ENCODE assay signal across 23 mouse cellular contexts in genomic region chr12:53802381-53802780, GRCm38 (mm10).
DNase-seq lines count a peak whose midpoint lies in the region; ATAC-seq and TF ChIP-seq lines count a peak whose summit lies in the region.
"Had no signal": no experiment of that assay in that cellular context is flagged by ENCODE, and none has a peak within 500 bp of the region (broad histone marks: within the 10 kb centered on the region; RNA-seq: fewer than 3 reads in every experiment).

No protein-coding gene starts in this region.

- no peak overlapping the region for H3K4me3 ChIP-seq in embryonic facial prominence, embryonic 11.5 days (ENCODE audit: low read depth, low read length)
- H3K4me3 ChIP-seq in embryonic facial prominence, embryonic 10.5 days, result no peak overlapping the region
- H3K4me3 ChIP-seq in midbrain, embryonic 13.5 days (replicated peaks), result no peak overlapping the region
- H3K4me3 ChIP-seq in midbrain, embryonic 15.5 days, result no peak overlapping the region
- H3K4me3 ChIP-seq: embryonic facial prominence, embryonic 15.5 days; heart, adult 2 months; hindbrain, embryonic 13.5 days had no signal

- H3K27ac ChIP-seq in embryonic facial prominence, embryonic 11.5 days (replicated peaks; ENCODE audit: low read depth, low read length), result no peak overlapping the region
- H3K27ac ChIP-seq in embryonic facial prominence, embryonic 10.5 days (replicated peaks), result no peak overlapping the region
- 0 out of 2 replicates have a peak overlapping the region, but pooled peaks have one; percentile 19 for H3K27ac ChIP-seq in midbrain, embryonic 13.5 days
- H3K27ac ChIP-seq in midbrain, embryonic 15.5 days, result no peak overlapping the region
- H3K27ac ChIP-seq: heart, adult 2 months; hindbrain, embryonic 13.5 days; hindbrain, postnatal 0 days had no signal

- WGBS in embryonic facial prominence, embryonic 11.5 days, result 28% methylated on average over 7 of the region's 7 CpGs
- 39% methylated on average over 7 of the region's 7 CpGs for WGBS in embryonic facial prominence, embryonic 10.5 days
- whole genome bisulfite sequencing in midbrain, embryonic 13.5 days, result 45% methylated on average over 7 of the region's 7 CpGs
- 34% methylated on average over 7 of the region's 7 CpGs for WGBS in midbrain, embryonic 15.5 days

- no peak for TF ChIP-seq CTCF in brain, embryonic 14.5 days (IDR thresholded peaks at IDR 0.05; ENCODE audit: borderline replicate concordance, extremely low read depth, insufficient read depth, insufficient read length)

- H3K4me1 ChIP-seq in embryonic facial prominence, embryonic 11.5 days (ENCODE audit: control insufficient read depth, insufficient read depth, low read length), result peaks cover 2% of the 10 kb centered on the region; the same call in 1 of the 2 replicates
- peaks cover 15% of the 10 kb centered on the region for H3K4me1 ChIP-seq in embryonic facial prominence, embryonic 10.5 days
- H3K4me1 ChIP-seq in midbrain, embryonic 13.5 days (replicated peaks), result peaks cover 17% of the 10 kb centered on the region
- H3K4me1 ChIP-seq in midbrain, embryonic 15.5 days, result peaks cover 9% of the 10 kb centered on the region

- H3K36me3 ChIP-seq in embryonic facial prominence, embryonic 11.5 days (replicated peaks; ENCODE audit: control insufficient read depth, insufficient read depth, low read depth, low read length), result no peaks in the 10 kb centered on the region
- no peaks in the 10 kb centered on the region for H3K36me3 ChIP-seq in embryonic facial prominence, embryonic 10.5 days (replicated peaks)
- no peaks in the 10 kb centered on the region for H3K36me3 ChIP-seq in midbrain, embryonic 13.5 days
- H3K36me3 ChIP-seq in midbrain, embryonic 15.5 days (replicated peaks), result no peaks in the 10 kb centered on the region
- H3K36me3 ChIP-seq: embryonic facial prominence, embryonic 15.5 days; hindbrain, embryonic 13.5 days had no signal

- no peak for ATAC-seq in embryonic facial prominence, embryonic 11.5 days (replicated peaks; ENCODE audit: insufficient number of reproducible peaks, low FRiP score, low TSS enrichment, low read depth)
- ATAC-seq in midbrain, embryonic 13.5 days, result no peak
- ATAC-seq in midbrain, embryonic 15.5 days (replicated peaks), result no peak
- ATAC-seq: activated CD4-positive, CD25-positive, alpha-beta regulatory T cell, adult 4 months; hindbrain, postnatal 0 days; inflammation-experienced regulatory T-cells, adult 6 months; intestine, embryonic 16.5 days had no signal

- no peak for TF ChIP-seq POLR2A in brain, embryonic 14.5 days (IDR thresholded peaks at IDR 0.05; ENCODE audit: borderline replicate concordance, extremely low read depth, insufficient read depth, insufficient read length, poor library complexity, severe bottlenecking)

- no peaks in the 10 kb centered on the region for H3K9me3 ChIP-seq in embryonic facial prominence, embryonic 11.5 days (replicated peaks; ENCODE audit: control insufficient read depth, low read length)
- no peaks in the 10 kb centered on the region for H3K9me3 ChIP-seq in embryonic facial prominence, embryonic 10.5 days
- no peaks in the 10 kb centered on the region for H3K9me3 ChIP-seq in midbrain, embryonic 13.5 days
- no peaks in the 10 kb centered on the region for H3K9me3 ChIP-seq in midbrain, embryonic 15.5 days
- H3K9me3 ChIP-seq: embryonic facial prominence, embryonic 15.5 days; hindbrain, embryonic 13.5 days had no signal

- DNase-seq in embryonic facial prominence, embryonic 11.5 days (ENCODE audit: low spot score), result peak; percentile 43
- no peak for DNase-seq in embryonic facial prominence, embryonic 10.5 days (ENCODE audit: low spot score)
- peak; percentile 46 for DNase-seq in heart, adult 11 months
- DNase-seq in heart, adult 8-10 months (ENCODE audit: low spot score), result no peak
- DNase-seq in brain, embryonic 14.5 days (ENCODE audit: low read depth), result peak; percentile 55
- no peak for DNase-seq in adrenal gland, postnatal 14 days
- DNase-seq: adrenal gland, adult 8-10 months; adrenal gland, postnatal 36 days; cerebellum, adult 11 months; cerebellum, adult 2 months; cerebellum, adult 9-11 months; cerebellum, postnatal 25 days; gastrocnemius, postnatal 25 days; heart, adult 2 months had no signal

- H3K27me3 ChIP-seq in embryonic facial prominence, embryonic 11.5 days (ENCODE audit: control insufficient read depth, insufficient read depth, low read length), result no peaks in the 10 kb centered on the region
- H3K27me3 ChIP-seq in embryonic facial prominence, embryonic 10.5 days (replicated peaks; ENCODE audit: low read depth, poor library complexity, severe bottlenecking), result no peaks in the 10 kb centered on the region
- no peaks in the 10 kb centered on the region for H3K27me3 ChIP-seq in midbrain, embryonic 13.5 days
- H3K27me3 ChIP-seq in midbrain, embryonic 15.5 days (replicated peaks), result no peaks in the 10 kb centered on the region
- H3K27me3 ChIP-seq: embryonic facial prominence, embryonic 15.5 days; hindbrain, embryonic 13.5 days had no signal

- H3K9ac ChIP-seq in embryonic facial prominence, embryonic 11.5 days (replicated peaks; ENCODE audit: low read length), result no peak overlapping the region
- H3K9ac ChIP-seq in midbrain, embryonic 13.5 days (replicated peaks), result no peak overlapping the region
- no peak overlapping the region for H3K9ac ChIP-seq in midbrain, embryonic 15.5 days
- H3K9ac ChIP-seq: embryonic facial prominence, embryonic 15.5 days; hindbrain, embryonic 13.5 days had no signal

- H3K4me2 ChIP-seq in embryonic facial prominence, embryonic 11.5 days (ENCODE audit: low read depth, low read length), result no peak overlapping the region
- no peak overlapping the region for H3K4me2 ChIP-seq in midbrain, embryonic 13.5 days (replicated peaks)
- no peak overlapping the region for H3K4me2 ChIP-seq in midbrain, embryonic 15.5 days
- H3K4me2 ChIP-seq: embryonic facial prominence, embryonic 15.5 days; heart, embryonic 11.5 days; hindbrain, embryonic 13.5 days had no signal

Comparison
In these comparisons a context has a peak if more than half of its experiments do, and no peak if none do; other contexts are left out.
1. DNase-seq: peak in embryonic facial prominence, embryonic 11.5 days (single experiment), heart, adult 11 months (single experiment) and brain, embryonic 14.5 days (single experiment); none in embryonic facial prominence, embryonic 10.5 days (single experiment), heart, adult 8-10 months (single experiment) and adrenal gland, postnatal 14 days (single experiment).